Mouse (Mus musculus) cerebellum, postnatal 10 days (tissue): Measurements from ENCODE around the gene Tmem80.
A peak's percentile ranks its signal among the peaks of the same experiment; 100 is the strongest.

ENCODE experiments used
- DNase-seq, 2 experiments: peaks; one replicate each; pipeline ENCODE4 v3.0.0; 2021; ENCODE audit warnings: mixed read lengths in 2 of 2

Gene Tmem80

DNA sequence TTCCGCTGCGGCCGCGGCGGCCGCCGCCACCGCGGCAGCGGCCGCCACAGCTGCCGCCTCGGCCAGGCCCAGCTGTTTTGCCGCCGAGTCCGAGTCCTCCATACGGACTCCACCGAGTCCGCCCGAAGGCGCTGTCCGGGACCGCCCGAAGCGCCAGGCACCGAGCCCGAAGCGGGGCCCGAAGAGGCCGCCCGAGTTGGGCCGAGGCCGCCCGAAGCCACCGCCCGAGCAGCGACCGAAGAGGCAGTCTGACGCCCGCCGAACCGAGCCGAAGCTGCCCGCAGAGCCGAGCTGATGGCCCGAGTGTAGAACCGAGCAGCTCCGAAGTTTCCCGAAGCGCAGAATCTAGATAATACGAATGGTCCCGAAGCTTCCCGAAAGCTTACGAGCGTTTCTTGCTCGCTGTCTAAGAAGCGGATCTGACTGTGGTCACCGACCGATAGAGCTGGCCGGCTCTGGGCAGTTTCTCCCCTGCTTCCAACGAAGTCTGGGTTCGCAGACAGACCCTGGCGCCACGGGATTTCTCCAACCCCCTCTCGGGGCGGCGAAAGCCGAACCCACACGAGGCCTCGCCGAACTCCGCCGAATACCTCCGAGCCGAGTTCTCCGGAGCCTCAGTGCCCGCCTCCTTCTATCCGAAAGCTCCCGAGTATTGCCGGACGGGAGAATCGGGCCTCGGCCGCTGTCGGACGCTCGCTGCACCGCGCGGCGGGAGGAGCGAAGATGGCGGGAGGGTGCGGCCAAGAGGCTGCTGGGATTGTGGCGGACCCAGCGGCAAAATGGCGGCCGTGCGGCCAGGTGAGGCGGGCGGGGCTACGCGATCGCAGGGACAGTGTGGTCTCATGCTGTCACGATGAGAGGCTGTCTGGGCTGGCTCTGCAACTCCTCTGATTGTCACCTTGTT lies at the start of gene Tmem80, which contains the start of gene Deaf1:
Gene Tmem80 (plus strand): TSS at position 271 of the 904 bp plus-strand sequence.
Gene Deaf1 (minus strand): TSS at position 222 of the 904 bp plus-strand sequence.
- peak; percentile 100 for DNase-seq

DNA sequence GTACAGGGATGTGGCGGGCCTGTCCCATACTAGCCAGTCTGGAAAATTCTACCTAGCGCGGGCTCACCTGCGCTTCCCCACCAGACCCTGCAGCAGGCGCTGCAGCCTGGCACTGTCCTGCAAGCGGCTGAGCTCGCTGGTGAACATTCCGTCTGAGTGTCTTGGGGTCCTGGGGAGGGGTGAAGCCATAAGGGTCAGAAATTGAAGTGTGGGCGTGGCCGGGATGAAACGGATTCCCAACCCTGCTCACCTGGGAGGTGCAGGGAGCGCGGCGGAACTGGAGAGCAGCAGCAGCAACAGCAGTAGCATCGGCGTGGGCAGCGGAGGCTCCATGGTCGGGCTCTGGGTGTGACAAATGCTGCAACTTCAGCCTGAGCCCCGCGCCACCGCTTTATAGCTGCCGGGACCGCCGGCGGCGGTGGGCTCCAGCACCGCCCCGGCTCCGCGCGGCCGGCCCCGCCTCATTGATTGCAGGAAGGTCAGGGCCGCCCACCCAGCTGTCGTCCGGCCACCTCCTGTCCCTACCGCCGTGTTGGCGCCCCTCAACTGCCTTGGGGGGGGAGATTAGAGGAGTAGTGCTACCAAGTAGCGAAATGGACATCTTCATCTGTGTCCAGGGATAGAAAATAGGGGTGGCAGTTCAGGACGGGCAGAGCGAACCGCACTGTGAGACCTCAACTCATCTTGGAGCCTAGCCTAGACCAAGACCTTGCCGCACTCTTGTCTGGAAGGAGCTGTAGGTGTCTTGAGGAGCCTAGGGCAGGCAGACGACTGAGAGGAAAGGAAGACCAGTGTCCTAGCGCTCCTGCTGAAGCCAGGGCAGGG lies 48.6 kb upstream of the Tmem80 start, which contains the start of gene Sct:
Gene Sct (minus strand): TSS at position 368 of the 825 bp plus-strand sequence.
- peak; percentile 75 to 80 for DNase-seq

GRCm38 (mm10) chr7:141281442-141281841 lies 46.1 kb upstream of the Tmem80 start:
- DNase-seq = no peak

DNA sequence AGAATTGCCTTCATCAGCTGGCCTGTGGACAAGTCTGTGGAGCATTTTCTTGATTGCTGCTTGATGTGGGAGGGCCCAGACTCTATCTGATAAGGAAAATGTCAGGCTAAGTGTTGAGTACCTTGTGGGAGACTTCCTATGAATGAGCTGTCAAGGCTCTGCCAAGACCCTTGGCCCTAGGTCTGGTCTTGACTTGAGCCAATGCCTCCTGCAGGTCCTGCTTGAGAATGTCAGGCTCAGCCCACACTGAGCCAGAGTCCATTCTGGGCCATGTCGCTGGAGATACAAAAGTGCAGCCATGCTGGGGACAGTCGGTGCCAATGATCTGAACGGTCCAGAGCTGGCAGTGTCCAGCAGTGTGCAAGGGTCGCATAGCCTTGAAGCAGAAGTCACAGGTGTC lies 44.8 kb upstream of the Tmem80 start:
- peak; percentile 47 to 65 for DNase-seq

DNA sequence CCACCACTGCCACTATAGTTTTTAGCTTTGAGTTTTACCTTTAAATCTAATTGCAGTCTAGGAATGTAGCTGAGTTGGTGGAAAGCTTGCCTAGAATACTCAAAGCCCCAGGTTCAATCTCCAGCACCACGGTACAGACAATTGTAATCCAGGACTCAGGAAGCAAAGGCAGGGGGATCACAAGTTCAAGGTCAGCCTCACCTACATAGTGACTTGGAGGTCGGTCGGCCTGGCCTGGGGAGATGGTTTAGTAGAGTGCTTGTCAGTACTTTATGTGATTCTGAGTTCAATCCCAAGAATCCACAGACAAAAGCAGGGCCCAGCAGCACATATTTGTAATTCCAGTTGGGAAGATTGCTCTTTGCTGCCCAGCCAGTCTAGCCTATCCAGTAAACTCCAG lies 39.5 kb upstream of the Tmem80 start:
- no peak for DNase-seq

DNA sequence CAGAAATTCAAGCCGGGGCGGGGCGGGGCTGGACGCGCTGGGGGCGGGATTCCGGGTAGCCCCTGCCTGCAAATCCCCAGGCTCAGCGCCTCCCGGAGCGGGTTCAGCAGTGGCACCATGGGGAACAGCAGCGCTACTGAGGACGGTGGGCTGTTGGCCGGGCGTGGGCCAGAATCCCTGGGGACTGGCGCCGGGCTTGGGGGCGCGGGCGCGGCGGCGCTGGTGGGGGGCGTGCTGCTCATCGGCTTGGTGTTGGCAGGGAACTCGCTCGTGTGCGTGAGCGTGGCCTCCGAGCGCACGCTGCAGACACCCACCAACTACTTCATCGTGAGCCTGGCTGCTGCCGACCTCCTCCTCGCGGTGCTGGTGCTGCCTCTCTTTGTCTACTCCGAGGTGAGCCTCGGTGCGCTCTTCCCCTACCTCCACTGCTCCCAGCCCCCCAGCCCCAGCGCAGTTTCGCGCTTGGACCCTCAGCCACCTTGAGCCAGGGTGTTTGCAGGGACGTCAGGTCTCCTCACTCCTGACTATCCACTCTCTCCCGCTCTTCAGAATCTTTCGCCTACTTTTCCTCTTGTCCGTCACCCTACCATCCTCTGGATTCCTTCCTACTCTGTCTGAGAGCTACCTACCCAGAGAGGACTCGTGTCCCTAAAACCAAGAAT lies 35.5 kb upstream of the Tmem80 start, which contains the start of gene Drd4:
Gene Drd4 (plus strand): TSS at position 86 of the 662 bp plus-strand sequence.
- peak; percentile 47 to 50 for DNase-seq

DNA sequence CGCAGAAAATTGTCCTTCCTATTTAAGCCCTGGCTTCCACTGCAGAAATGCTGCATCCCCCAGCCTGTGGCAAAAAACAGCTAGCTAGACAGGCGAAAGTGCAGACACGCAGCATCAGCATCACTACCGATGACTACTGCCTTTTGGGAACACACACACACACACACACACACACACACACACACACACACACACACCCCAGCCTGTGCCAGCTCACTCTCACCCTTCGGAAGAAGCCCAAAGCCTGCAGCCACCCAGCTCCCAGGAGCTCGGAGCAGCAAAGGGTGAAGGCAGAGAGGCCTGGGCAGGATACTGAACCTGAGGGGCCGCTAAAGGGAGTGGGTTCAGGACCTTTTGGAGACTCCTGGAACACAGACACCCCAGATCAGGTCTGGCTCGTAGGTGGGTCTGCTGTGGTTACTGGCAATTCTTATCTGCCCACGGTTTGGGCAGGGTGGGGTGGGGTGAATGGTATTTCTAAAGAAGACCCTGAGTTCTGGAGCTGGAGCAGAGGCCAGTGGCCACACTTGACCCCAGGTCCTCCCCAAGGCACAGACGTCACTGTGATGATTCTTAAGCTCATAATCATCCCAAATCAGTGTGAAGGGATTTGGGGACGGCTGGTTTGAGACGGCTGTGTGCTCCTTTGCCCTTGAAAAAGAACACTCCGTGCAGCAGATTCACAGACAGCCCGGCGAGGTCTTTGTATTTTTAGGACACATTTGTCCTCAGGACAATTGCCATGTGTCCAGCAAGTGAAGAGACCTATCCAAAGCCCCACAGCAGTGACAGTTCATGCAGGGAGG lies 34.8 kb upstream of the Tmem80 start:
- DNase-seq = peak in 1 of 2 experiments; percentile 29

GRCm38 (mm10) chr7:141293852-141294471 lies 33.6 kb upstream of the Tmem80 start:
- peak; percentile 64 to 69 for DNase-seq

DNA sequence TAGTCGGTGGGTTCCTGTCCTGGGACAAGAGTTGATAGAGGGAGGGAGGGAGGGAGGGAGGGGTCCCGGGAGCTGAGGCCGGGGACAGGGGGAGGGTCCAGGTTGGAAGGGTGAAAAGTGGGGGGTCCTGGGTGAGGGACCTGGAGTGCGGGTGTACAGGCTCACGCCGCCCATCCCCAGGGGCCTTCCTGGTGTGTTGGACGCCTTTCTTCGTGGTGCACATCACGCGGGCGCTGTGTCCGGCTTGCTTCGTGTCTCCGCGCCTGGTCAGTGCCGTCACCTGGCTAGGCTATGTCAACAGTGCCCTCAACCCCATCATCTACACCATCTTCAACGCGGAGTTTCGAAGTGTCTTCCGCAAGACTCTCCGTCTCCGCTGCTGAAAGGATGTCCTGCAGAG lies 33.1 kb upstream of the Tmem80 start:
- DNase-seq = no peak

DNA sequence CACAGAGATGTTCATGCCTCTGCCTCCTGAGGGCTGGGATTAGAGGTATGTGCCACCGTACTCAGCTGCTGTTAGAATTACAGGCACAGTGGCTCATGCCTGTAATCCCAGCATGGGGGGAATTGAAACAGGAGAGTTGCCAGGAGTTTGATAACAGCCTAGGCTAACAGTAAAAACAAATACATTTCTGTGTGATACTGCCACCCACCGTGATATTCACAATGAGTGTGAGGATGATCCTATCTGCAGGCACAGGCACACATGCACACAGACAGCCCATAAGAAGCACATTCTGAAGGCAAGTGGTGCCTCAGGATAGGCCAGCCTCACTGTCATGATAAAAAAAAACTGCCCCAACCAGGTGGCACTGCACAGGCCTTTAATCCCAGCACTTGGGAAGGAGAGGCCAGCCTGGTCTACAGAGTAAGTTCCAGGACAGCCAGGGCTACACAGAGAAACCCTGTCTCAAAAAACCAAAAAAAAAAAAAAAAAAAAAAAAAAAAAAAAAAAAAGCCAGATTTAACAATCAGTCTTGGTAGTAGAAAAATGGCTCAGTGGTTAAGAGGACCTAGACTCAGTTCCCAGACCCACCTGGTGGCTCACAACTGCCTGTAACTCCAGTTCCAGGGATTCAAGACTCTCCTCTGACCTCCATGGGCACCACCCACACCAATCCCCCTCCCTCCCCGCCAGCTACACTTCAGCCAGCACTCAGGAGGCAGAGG lies 29.5 kb upstream of the Tmem80 start:
- peak; percentile 45 to 54 for DNase-seq

GRCm38 (mm10) chr7:141299175-141299574 lies 28.4 kb upstream of the Tmem80 start:
- peak; percentile 85 to 88 for DNase-seq

- DNase-seq = peak; percentile 82 to 88
These were observed 26.2 kb upstream of the Tmem80 start for GRCm38 (mm10) chr7:141301386-141301785.

DNA sequence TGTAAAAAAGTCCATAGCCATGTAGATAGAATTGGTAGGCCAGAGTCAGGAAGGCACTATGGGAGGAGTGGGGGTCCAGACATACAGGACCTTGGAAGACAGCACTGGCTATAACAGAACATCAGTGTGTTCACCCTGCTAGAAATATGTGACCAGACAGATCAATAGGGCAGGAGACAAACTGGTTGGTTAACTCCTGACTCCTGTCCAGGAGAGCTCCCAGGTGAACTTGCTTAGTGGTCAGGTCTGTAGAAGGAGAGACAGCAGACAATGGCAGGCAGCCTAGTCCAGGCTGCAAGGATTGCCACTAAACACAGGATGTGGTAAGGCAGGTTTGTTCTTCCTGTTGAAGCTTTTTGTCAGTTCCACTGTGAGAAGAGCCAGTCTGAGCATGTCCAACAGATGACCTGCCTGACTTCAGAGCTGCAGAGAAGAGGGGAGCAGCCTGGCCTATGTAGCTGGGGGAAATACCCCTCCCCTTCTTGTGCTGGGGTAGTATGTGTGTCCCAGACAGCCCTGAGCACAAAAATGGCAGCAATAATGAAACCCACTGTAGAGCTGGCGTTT lies 24.8 kb upstream of the Tmem80 start:
- DNase-seq = no peak

- no peak for DNase-seq
These were observed 23.0 kb upstream of the Tmem80 start for GRCm38 (mm10) chr7:141304537-141304936.

DNA sequence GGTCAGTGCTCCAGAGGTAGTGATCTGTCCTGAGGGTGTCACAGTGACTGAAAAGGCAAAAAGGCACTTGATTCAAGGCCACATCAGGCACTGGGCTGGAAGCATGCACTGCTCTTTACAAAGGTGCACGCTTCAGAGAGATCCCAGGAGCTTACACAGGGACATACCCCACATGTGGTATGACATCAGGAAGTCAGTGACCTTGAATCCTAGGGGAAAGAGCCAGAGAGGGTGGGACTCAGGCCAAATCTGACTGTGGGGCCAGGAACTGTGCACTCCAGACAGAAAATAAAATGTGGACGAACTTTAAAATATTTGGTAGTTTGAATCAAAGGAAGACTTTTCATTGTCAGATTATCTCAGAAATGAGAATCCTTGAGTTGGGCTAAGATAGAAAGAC lies 13.1 kb upstream of the Tmem80 start:
- DNase-seq = no peak

GRCm38 (mm10) chr7:141315076-141315475 lies 12.5 kb upstream of the Tmem80 start:
- DNase-seq = no peak

DNA sequence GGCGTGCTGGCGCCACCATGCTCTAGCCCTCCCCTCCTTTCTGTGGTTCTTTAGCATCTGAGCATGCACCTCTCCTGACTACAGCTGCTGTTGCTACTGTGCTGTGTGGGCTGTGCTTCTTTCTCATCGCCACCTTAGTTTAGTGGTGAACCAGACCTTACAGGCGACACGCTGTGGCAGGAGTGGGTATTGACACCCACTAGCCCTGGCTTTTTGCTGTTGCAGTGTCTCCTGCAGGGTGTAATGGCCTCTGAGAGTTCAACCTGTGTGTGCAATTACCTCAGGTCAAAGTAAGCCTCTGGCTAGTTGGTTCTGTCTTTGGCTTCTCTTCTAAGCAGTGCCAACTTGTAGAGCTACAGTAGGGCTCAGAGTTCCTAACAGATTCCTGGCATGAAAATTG lies 11.6 kb upstream of the Tmem80 start:
- peak; percentile 62 to 67 for DNase-seq

DNA sequence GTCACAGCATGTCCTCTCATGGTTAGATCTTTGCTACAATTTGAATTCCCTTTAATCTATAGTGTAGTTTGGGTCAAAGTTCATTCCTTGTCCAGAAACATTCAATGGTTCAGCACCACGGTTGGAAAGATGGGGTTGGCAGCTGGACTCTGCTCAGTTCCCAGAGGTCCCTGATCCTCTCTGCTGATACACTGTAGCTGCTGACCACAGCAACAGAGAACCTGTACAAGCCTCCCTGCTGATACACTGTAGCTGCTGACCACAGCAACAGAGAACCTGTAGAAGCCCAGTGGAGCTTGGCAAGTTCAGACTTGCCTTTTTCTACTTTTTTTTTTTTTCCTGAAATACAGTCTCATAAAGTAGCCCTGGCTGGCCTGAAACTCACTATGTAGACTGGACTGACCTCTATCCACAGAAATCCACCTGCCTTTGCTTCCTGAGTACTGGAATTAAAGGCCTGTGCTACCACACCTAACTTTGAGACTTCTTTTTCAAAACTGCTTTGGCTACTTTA lies 9.9 kb upstream of the Tmem80 start:
- DNase-seq = no peak

DNA sequence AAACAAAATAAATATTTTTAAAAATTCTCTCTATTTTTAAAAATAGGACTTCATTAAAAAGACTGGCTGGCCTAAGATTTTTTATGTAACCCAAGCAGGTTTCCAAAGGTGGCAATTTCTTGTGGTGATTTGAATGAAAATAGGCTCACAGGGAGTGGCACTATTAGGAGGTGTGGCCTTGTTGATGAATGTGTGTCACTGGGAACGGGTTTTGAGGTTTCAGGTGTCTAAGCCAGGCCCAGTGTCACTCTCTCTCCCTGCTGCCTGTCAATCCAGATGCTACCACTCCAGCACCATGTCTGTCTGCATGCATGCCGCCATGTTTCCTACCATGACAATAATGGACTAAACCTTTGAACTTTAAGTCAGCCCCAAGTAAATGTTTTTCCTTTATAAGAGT lies 8.1 kb upstream of the Tmem80 start:
- DNase-seq = no peak

GRCm38 (mm10) chr7:141324686-141325085 lies 2.9 kb upstream of the Tmem80 start:
- DNase-seq = peak; percentile 65 to 67
